Mouse (Mus musculus) kidney, adult 2 months (tissue): ENCODE data around the gene Krt75. TPM values are rescaled to one million over a fixed set of nuclear protein-coding genes. Genes with fewer than 3 reads are reported as not detected.
A peak's percentile ranks its signal among the peaks of the same experiment; 100 is the strongest.
"Not testable (repeated sequence)": the region's sequence is repeated elsewhere in the genome, so short reads cannot be mapped to it uniquely, and the experiment has no call there.

Experiments used
- DNase-seq: peaks from one replicate; pipeline ENCODE4 v3.0.0; 2021
- H3K27ac ChIP-seq: fragments of 200-500 bp; 2 replicates; pipeline ENCODE4 v1.5.1; 2012; ENCODE audit warnings: low read depth, low read length, control low read depth, inconsistent platforms; ENCODE audit not compliant: insufficient read depth
- H3K27me3 ChIP-seq: fragments of 200-500 bp; replicated peaks from 2 replicates; pipeline ENCODE4 v1.6.1; 2012; ENCODE audit warnings: mild to moderate bottlenecking, moderate library complexity, low read length, inconsistent platforms; ENCODE audit not compliant: control insufficient read depth, insufficient read depth
- H3K36me3 ChIP-seq: fragments of 200-500 bp; 2 replicates; pipeline ENCODE4 v1.6.1; 2012; ENCODE audit warnings: mild to moderate bottlenecking, moderate library complexity, low read length, inconsistent platforms; ENCODE audit not compliant: control insufficient read depth, insufficient read depth
- H3K4me1 ChIP-seq: fragments of 200-500 bp; 2 replicates; pipeline ENCODE4 v1.6.1; 2011; ENCODE audit warnings: low read length; ENCODE audit not compliant: control insufficient read depth, insufficient read depth
- H3K4me3 ChIP-seq: fragments of 200-500 bp; 2 replicates; pipeline ENCODE4 v1.5.1; 2011; ENCODE audit warnings: mild to moderate bottlenecking, low read depth, low read length, control low read depth; ENCODE audit not compliant: insufficient read depth
- CTCF ChIP-seq: fragments of 200-500 bp; conservative IDR thresholded peaks from 2 replicates; pipeline ENCODE4 v1.5.1; 2011; ENCODE audit warnings: low read depth, mild to moderate bottlenecking, control low read depth, low read length, moderate library complexity, mixed read lengths; ENCODE audit not compliant: insufficient read depth, insufficient read length
- POLR2A ChIP-seq: fragments of 200-500 bp; IDR thresholded peaks from one replicate; pipeline ENCODE4 v1.6.1; 2011; ENCODE audit warnings: low read depth, low read length, control low read depth
- WGBS: fragments of 180-500 bp; shearing (Covaris S2); methylation state at CpG from one replicate; pipeline ENCODE4 v1.1.7; 2018; 5-methylcytosine and 5-hydroxymethylcytosine counted together
- polyA plus RNA-seq: library from polyadenylated mRNA; depleted of rRNA; stranded (reverse); fragments of >200 nt; gene quantifications from 2 replicates; pipeline ENCODE4 v1.2.3, GENCODE M21; 2012

Krt75 gene
- polyA plus RNA-seq, 1 experiment = not detected

GRCm38 (mm10) chr15:101542543-101542942 lies 31.2 kb downstream of the Krt75 start:
- WGBS = 62% methylated on average over 9 of the region's 9 CpGs
- Histone ChIP-seq H3K4me3 (no peak overlapping the region), H3K4me1 (no peaks in the 10 kb centered on the region), H3K27ac (no peak overlapping the region), H3K27me3 (no peaks in the 10 kb centered on the region), H3K36me3 (no peaks in the 10 kb centered on the region)
- no peak for DNase-seq
- TF ChIP-seq CTCF (no peak; the same call in 1 of the 2 replicates), POLR2A (no peak)

- Histone ChIP-seq H3K27ac (no peak overlapping the region), H3K4me1 (no peaks in the 10 kb centered on the region), H3K4me3 (no peak overlapping the region), H3K36me3 (no peaks in the 10 kb centered on the region), H3K27me3 (no peaks in the 10 kb centered on the region)
- 33% methylated on average over 4 of the region's 4 CpGs for WGBS
- no peak for DNase-seq
- TF ChIP-seq CTCF (no peak), POLR2A (no peak)
Measured at GRCm38 (mm10) chr15:101538580-101538900, 35.2 kb downstream of the Krt75 start.

DNA sequence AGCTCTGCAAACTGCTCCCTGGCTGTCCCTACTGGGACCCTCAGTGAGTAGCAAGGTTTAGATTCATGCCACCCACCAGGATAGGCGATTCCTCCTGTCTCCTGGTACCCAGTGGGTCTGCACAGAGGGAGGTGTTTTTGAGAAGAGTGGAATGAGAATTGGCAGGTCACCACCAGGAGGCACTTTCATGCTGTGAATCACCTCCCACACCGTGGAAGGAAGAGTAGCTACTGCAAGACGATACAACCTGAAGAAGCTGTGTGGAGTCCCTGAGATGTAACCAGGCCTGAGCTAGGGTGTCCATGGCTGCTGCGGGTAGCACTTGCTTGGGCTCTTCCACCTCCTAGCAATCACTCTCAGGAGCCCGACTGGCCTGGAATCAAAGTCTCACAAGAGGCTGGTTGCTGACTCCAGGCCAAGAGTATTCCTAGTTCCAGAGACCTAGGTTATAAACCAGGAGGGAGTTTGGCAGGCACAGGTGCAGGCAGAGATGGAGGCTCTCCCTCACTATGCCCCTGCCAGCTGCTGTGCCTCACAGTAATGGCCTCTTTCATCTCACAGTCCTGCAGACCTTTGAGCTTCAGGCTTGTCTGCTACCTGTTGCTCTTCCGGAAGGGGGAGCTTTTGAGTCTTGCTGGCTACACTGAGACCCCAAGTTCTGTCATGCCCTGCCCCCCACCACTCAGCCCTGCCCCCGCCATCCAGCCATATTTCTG lies 35.7 kb downstream of the Krt75 start:
- 25% methylated on average over 7 of the region's 7 CpGs for WGBS
- Histone ChIP-seq H3K27me3 (no peaks in the 10 kb centered on the region), H3K27ac (no peak overlapping the region), H3K4me3 (no peak overlapping the region), H3K4me1 (no peaks in the 10 kb centered on the region), H3K36me3 (no peaks in the 10 kb centered on the region)
- TF ChIP-seq CTCF = no peak; the same call in 1 of the 2 replicates
- TF ChIP-seq POLR2A = no peak
- DNase-seq = no peak

DNA sequence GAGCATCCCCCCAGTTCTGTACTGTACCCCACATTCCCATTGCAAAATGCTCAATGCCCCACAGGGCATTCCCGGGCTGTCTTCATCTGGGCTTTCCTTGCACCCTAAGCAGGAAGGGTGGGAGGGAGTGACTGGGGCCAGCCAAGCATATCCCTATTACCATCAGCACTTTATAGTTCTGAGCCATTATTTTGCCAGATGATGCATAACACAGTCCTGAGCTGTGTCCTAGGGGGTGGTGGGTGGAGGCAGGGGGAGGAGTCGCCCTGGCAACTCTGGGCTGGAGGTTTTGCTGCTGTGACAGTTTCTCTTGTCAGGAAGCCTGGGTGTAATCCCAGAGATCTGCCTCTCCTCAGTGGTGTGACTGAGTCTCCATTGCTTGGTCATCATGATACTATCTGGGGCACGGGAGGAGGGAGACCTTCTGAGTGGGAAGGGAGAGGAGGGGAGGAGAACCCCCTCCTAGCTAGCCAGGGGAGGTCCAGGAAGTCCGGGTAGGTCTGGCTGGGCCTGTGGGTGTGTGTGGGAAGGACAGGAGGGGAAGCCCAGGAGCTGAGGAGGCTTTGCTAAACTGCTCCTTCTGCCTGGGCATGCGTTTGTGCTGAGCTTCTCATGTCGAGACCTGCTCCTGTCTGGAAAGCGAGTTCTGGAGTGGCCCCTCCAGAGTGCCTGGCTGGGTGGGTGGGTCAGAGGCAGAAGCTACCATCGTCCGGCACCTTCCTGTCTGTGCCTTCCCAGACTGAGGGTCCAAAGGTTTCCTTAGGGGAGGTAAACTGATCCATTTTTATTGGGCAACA lies 37.5 kb downstream of the Krt75 start:
- TF ChIP-seq POLR2A (no peak), CTCF (no peak)
- Histone ChIP-seq H3K4me1 (no peaks in the 10 kb centered on the region), H3K4me3 (no peak overlapping the region), H3K27ac (no peak overlapping the region), H3K27me3 (no peaks in the 10 kb centered on the region), H3K36me3 (no peaks in the 10 kb centered on the region)
- no peak for DNase-seq
- 30% methylated on average over 9 of the region's 9 CpGs for WGBS

- no peak for DNase-seq
- Histone ChIP-seq H3K27ac (no peak within 1 kb of the TSS), H3K4me1 (no peaks in the 10 kb centered on the region), H3K27me3 (no peaks in the 10 kb centered on the region), H3K4me3 (no peak within 1 kb of the TSS), H3K36me3 (no peaks in the 10 kb centered on the region)
- 72% methylated on average over 7 of the region's 7 CpGs for WGBS
- TF ChIP-seq POLR2A = no peak
- no peak for TF ChIP-seq CTCF
Measured at GRCm38 (mm10) chr15:101532720-101533119, 41.0 kb downstream of the Krt75 start, which contains the start of gene Krt84. TSS of gene Krt84 (minus strand) at chr15:101532820.

DNA sequence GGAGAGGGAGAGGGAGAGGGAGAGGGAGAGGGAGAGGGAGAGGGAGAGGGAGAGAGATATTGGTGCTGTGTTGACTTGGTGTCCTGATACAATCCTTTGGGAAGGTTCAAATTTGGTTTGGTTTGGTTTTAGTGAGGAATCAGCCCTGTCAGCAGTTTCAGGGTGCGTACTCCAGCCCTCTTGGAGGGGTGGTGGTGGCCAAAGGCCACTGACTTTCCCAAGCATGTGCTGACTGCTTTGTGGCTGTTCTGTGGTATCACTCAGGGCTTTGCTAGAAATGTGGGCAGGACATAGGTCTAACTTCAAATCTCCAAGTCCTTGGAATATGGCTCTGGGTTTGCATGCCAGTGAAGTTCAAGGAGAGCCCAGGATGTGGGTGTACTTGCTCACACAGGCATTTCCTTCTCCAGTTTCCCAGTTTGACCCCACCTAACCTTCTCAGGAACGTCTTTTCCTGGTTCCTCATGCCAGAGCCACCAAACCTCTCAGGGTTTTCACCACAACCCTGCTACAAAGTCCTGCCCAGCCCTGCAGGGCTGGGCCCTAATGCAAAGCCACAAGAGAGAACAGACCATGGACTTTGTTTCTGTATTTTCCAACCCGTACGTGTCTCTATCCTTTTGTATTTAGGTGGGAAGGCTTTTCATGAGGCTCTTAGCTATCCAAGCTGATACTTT lies 51.0 kb downstream of the Krt75 start:
- 52% methylated on average over 4 of the region's 4 CpGs for WGBS
- DNase-seq = peak; percentile 73
- H3K36me3 ChIP-seq = no peaks in the 10 kb centered on the region
- no peak overlapping the region for H3K4me3 ChIP-seq
- no peaks in the 10 kb centered on the region for H3K27me3 ChIP-seq
- H3K4me1 ChIP-seq = 0 out of 2 replicates have a peak, but pooled peaks cover 3% of the 10 kb centered on the region
- TF ChIP-seq CTCF (no peak), POLR2A (no peak)
- no peak overlapping the region for H3K27ac ChIP-seq

- no peaks in the 10 kb centered on the region for H3K27me3 ChIP-seq
- no peaks in the 10 kb centered on the region for H3K36me3 ChIP-seq
- 8% methylated on average over 2 of the region's 2 CpGs for WGBS
- peak; percentile 75 for DNase-seq
- 0 out of 2 replicates have a peak, but pooled peaks cover 3% of the 10 kb centered on the region for H3K4me1 ChIP-seq
- H3K4me3 ChIP-seq = no peak overlapping the region
- TF ChIP-seq CTCF = peak; percentile 93
- TF ChIP-seq POLR2A = no peak
- no peak overlapping the region for H3K27ac ChIP-seq
Measured at GRCm38 (mm10) chr15:101519792-101520191, 53.9 kb downstream of the Krt75 start.

DNA sequence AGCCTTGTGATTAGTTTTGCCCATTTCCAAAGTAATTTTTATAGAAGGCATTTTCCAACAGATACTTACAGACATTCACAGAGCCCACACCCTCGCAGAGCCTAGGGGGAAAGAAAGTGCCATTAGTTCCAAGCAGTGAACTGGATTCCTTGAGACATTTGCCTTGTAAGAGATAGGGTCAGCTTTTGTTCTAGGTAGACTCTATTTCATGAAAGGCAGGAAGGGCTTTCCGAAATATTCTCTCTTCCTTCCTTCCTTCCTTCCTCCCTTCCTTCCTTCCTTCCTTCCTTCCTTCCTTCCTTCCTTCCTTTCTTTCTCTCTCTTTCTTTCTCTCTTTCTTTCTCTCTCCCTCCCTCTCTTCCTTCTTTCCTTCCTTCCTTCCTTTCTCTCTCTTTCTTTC lies 56.5 kb downstream of the Krt75 start, which contains the start of gene Gm49425:
Gm49425 (minus strand) TSS at position 101 of the 400 bp plus-strand sequence.
- 75% methylated on average over 2 of the region's 2 CpGs for WGBS
- H3K4me3 ChIP-seq, H3K36me3 ChIP-seq, H3K27me3 ChIP-seq, H3K4me1 ChIP-seq, DNase-seq, H3K27ac ChIP-seq: not testable (repeated sequence)
